Mouse (Mus musculus) central nervous system, embryonic 14 days (tissue): Measurements from ENCODE around the gene Nlrp14. TPM values are rescaled to one million over a fixed set of nuclear protein-coding genes. Genes with fewer than 3 reads are reported as not detected.

Experiments
- polyA plus RNA-seq: library from polyadenylated mRNA; depleted of rRNA; stranded (reverse); fragments of >200 nt; gene quantifications from 2 replicates; pipeline ENCODE4 v1.2.3, GENCODE M21; 2012; rRNA removed

Nlrp14 gene
- polyA plus RNA-seq = not detected in 2 replicates

DNA sequence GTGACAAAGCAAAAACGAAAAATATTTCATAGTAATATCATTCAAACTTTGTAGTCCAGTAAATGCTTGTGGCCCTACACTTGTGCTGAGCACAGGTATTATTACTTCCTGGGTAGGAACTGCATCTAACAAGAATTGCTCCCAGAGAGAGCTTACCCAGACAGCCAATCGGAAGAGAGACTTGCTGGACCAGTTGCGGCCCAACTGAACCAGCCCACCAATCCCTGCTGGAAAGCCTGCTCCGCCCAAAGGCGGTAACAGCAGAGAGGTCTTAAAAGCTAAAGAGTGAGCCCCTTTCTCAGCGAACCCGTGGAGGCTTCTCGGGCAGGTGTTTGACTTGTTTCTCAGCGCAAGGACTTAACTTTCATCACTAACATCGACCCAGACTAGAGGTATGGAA, at the start of gene Nlrp14:
Nlrp14 (plus strand) TSS at position 301 of the 400 bp plus-strand sequence.

DNA sequence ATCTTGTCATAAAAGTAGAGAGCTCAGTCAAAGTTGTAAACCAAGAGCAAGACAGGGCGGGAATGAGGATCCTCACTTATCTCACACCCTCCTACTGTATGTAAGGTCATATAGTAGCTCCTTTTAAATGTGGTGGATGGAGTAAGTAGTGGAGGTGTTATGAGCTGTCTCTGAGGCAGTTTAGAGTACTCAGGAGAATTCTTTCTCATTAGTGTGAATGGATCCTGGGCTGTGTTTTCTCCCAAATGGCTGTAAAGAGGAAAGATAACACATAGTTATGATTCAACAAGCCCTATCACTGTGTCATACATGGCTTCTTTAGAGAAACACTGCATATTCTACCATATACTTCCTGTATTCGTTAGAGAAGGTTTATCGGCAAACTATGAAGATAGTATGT, 35.8 kb upstream of the Nlrp14 start, which contains the start of gene Olfr715:
Olfr715 (minus strand) TSS at position 101 of the 400 bp plus-strand sequence.

DNA sequence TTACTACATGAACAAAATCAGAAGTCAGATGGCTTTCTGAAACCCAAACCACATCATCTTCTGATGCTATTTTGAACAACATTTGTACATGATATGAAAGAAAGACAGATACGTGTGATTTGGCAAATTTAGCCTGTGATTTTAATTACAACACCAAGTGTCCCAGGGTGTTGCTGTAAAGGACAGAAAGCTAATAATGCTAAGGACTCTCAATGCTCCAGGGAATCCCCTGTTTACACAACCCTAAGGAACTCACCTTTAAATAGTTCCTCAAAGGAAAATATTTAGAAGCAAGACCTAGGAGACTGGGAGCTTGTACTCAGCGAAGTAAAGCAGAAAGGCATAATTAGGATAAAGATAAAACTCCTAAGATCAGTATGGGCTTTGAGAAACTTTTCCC, 28.8 kb upstream of the Nlrp14 start, which contains the start of gene Olfr716:
Olfr716 (plus strand) TSS at position 301 of the 400 bp plus-strand sequence.

DNA sequence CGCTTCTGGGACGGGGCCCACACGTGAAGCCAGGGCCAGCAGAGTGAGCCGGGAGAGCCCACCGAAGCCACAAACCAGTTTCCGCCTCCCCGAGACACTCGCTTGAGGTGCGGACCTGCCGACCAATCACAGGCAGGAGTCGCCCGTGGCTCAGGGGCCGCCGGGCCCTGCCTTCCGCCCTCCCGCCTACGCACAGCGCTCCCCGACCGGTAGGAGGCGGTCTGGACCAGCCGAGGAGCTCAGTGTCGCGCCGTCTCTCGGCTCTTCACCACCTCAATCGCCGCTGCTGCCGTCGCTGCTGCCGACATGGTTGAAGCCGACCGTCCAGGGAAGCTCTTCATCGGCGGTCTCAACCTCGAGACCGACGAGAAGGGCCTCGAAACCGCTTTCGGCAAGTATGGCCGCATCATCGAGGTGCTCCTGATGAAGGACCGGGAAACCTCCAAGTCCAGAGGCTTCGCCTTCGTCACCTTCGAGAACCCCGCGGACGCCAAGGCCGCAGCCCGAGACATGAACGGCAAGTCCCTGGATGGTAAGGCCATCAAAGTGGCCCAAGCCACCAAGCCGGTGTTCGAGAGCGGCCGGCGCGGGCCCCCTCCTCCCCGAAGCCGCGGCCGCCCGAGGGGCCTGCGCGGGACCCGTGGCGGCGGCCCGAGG, 42.5 kb downstream of the Nlrp14 start, which contains the start of gene Rbmxl2:
Rbmxl2 (plus strand) TSS at position 242 of the 657 bp plus-strand sequence.

Other genes starting within 250 kb of the Nlrp14 start
- gene Olfr709-ps1, start 234.8 kb upstream of the Nlrp14 start, polyA plus RNA-seq = not detected in 2 replicates
- gene Olfr710, start 218.7 kb upstream of the Nlrp14 start, polyA plus RNA-seq = not detected in 2 replicates
- not detected in 2 replicates for gene Olfr6, start 203.1 kb upstream of the Nlrp14 start, polyA plus RNA-seq
- gene Olfr711, start 191.5 kb upstream of the Nlrp14 start, polyA plus RNA-seq = not detected in 2 replicates
- gene Olfr2, start 160.9 kb upstream of the Nlrp14 start, polyA plus RNA-seq = not detected in 2 replicates
- gene Olfr713, start 135.8 kb upstream of the Nlrp14 start, polyA plus RNA-seq = not detected in 2 replicates
- not detected in 2 replicates for gene Olfr714, start 96.0 kb upstream of the Nlrp14 start, polyA plus RNA-seq
- gene Olfr17, start 73.8 kb upstream of the Nlrp14 start, polyA plus RNA-seq = not detected in 2 replicates
- gene Olfr715b, start 56.6 kb upstream of the Nlrp14 start, polyA plus RNA-seq = not detected in 2 replicates
- gene Olfr715, start 35.9 kb upstream of the Nlrp14 start, polyA plus RNA-seq = not detected in 2 replicates
- gene Olfr716, start 28.7 kb upstream of the Nlrp14 start, polyA plus RNA-seq = not detected in 2 replicates
- not detected in 2 replicates for gene Rbmxl2, start 42.5 kb downstream of the Nlrp14 start, polyA plus RNA-seq
- 9.2 and 9.6 TPM in 2 replicates for gene Syt9, start 203.7 kb downstream of the Nlrp14 start, polyA plus RNA-seq